Comparison of ENCODE assay signal across 17 mouse cellular contexts in genomic region chr10:59603843-59604242, GRCm38 (mm10). TPM values are rescaled to one million over a fixed set of nuclear protein-coding genes. Genes with fewer than 3 reads are reported as not detected.
DNase-seq lines count a peak whose midpoint lies in the region; ATAC-seq and TF ChIP-seq lines count a peak whose summit lies in the region.
"Had no signal": no experiment of that assay in that cellular context is flagged by ENCODE, and none has a peak within 500 bp of the region (broad histone marks: within the 10 kb centered on the region; RNA-seq: fewer than 3 reads in every experiment).

No protein-coding gene starts in this region.

- no peak overlapping the region for H3K27ac ChIP-seq in cerebellum, adult 2 months (ENCODE audit: insufficient read depth, low read length)
- H3K27ac ChIP-seq in lung, postnatal 0 days (ENCODE audit: low read length), result no peak overlapping the region
- H3K27ac ChIP-seq in forebrain, embryonic 10.5 days, result no peak overlapping the region
- H3K27ac ChIP-seq: kidney, postnatal 0 days; macrophage; midbrain, embryonic 15.5 days had no signal

- TF ChIP-seq CTCF in cerebellum, adult 2 months (IDR thresholded peaks at IDR 0.05; ENCODE audit: borderline replicate concordance, insufficient read depth, low read depth, low read length), result no peak
- TF ChIP-seq CTCF in lung, postnatal 0 days (IDR thresholded peaks at IDR 0.05), result no peak

- no peak overlapping the region for H3K4me3 ChIP-seq in cerebellum, adult 2 months (replicated peaks; ENCODE audit: insufficient read depth, low read depth, low read length)
- H3K4me3 ChIP-seq in lung, postnatal 0 days (ENCODE audit: low read depth, low read length), result no peak overlapping the region
- no peak overlapping the region for H3K4me3 ChIP-seq in forebrain, embryonic 10.5 days
- H3K4me3 ChIP-seq: gastrocnemius, adult 2 months; midbrain, embryonic 15.5 days had no signal

- no peak for ATAC-seq in lung, postnatal 0 days
- ATAC-seq: midbrain, embryonic 15.5 days had no signal

- no peak overlapping the region for H3K4me2 ChIP-seq in lung, postnatal 0 days (replicated peaks; ENCODE audit: low read depth, low read length)
- H3K4me2 ChIP-seq: midbrain, embryonic 15.5 days had no signal

- no peak overlapping the region for H3K9ac ChIP-seq in lung, postnatal 0 days (replicated peaks; ENCODE audit: low read depth)
- H3K9ac ChIP-seq: midbrain, embryonic 15.5 days had no signal

- DNase-seq in cerebellum, adult 11-12 months, result peak; percentile 35
- DNase-seq in cerebellum, adult 2 months, result no peak
- peak; percentile 43 to 49 for DNase-seq in lung, adult 18-20 months
- DNase-seq in lung, postnatal 0 days (ENCODE audit: low spot score), result no peak
- peak; percentile 55 to 65 for DNase-seq in kidney, adult 8-10 months
- DNase-seq in yolk sac, embryonic 10.5 days (ENCODE audit: low spot score), result peak; percentile 23
- DNase-seq in forebrain, embryonic 10.5 days (ENCODE audit: extremely low spot score, low spot score), result no peak
- DNase-seq in frontal cortex, postnatal 25 days (ENCODE audit: low spot score in 2 of 2), result no peak
- DNase-seq: cerebellum, adult 11 months; gastrocnemius, adult 2 months; liver had no signal

- TF ChIP-seq EP300 in lung, postnatal 0 days (IDR thresholded peaks at IDR 0.05), result no peak

- no peaks in the 10 kb centered on the region for H3K9me3 ChIP-seq in lung, postnatal 0 days (ENCODE audit: low read length)
- no peaks in the 10 kb centered on the region for H3K9me3 ChIP-seq in forebrain, embryonic 10.5 days
- H3K9me3 ChIP-seq: midbrain, embryonic 15.5 days had no signal

- no peaks in the 10 kb centered on the region for H3K27me3 ChIP-seq in cerebellum, adult 2 months (ENCODE audit: control insufficient read depth, insufficient read depth, low read length)
- H3K27me3 ChIP-seq in lung, postnatal 0 days (replicated peaks; ENCODE audit: insufficient read depth, low read length), result no peaks in the 10 kb centered on the region
- H3K27me3 ChIP-seq in forebrain, embryonic 10.5 days (ENCODE audit: poor library complexity, severe bottlenecking), result no peaks in the 10 kb centered on the region
- H3K27me3 ChIP-seq: midbrain, embryonic 15.5 days had no signal

- no peak for TF ChIP-seq POLR2A in cerebellum, adult 2 months (IDR thresholded peaks at IDR 0.05; ENCODE audit: borderline replicate concordance, insufficient read depth, low read length)

- WGBS in cerebellum, adult 2 months, result 54% methylated on average over 5 of the region's 5 CpGs
- WGBS in lung, postnatal 0 days, result 56% methylated on average over 5 of the region's 5 CpGs
- 60% methylated on average over 5 of the region's 5 CpGs for WGBS in forebrain, embryonic 10.5 days

- H3K4me1 ChIP-seq in cerebellum, adult 2 months (ENCODE audit: control insufficient read depth, insufficient read depth, low read length), result peaks cover 23% of the 10 kb centered on the region
- no peaks in the 10 kb centered on the region for H3K4me1 ChIP-seq in lung, postnatal 0 days (ENCODE audit: insufficient read depth, low read depth, low read length)
- H3K4me1 ChIP-seq in forebrain, embryonic 10.5 days, result peaks cover 6% of the 10 kb centered on the region; the same call in 1 of the 2 replicates
- H3K4me1 ChIP-seq: midbrain, embryonic 15.5 days had no signal

- H3K36me3 ChIP-seq in lung, postnatal 0 days (ENCODE audit: insufficient read depth, low read length), result no peaks in the 10 kb centered on the region
- no peaks in the 10 kb centered on the region for H3K36me3 ChIP-seq in forebrain, embryonic 10.5 days (replicated peaks)
- H3K36me3 ChIP-seq: midbrain, embryonic 15.5 days had no signal

RNA-seq across cellular contexts. Expression of gene Gm10322, which starts 12.0 kb away (rescaled TPM):
- not detected in 2 replicates for polyA plus RNA-seq in cerebellum, adult 2 months (2012; rRNA removed)
- not detected in 2 replicates for polyA plus RNA-seq in lung, postnatal 0 days (2015; fragmentation: Nextera tagmentation; extraction: Ambion mirVana)
- polyA plus RNA-seq in forebrain, embryonic 10.5 days (2016; fragmentation: Nextera tagmentation; extraction: Ambion mirVana), result not detected in 2 replicates
- polyA plus RNA-seq: embryonic facial prominence, embryonic 11.5 days; forebrain, embryonic 11.5 days; macrophage; midbrain, embryonic 15.5 days; neural tube, embryonic 11.5 days had no signal

RNA-seq across cellular contexts. Expression of gene Mcu, which starts 12.6 kb away (rescaled TPM):
- polyA plus RNA-seq in cerebellum, adult 2 months (2012; rRNA removed), result 32.4 and 34.1 TPM in 2 replicates
- 33.5 and 34.5 TPM in 2 replicates for polyA plus RNA-seq in lung, postnatal 0 days (2015; fragmentation: Nextera tagmentation; extraction: Ambion mirVana)
- 19.0 and 19.1 TPM in 2 replicates for polyA plus RNA-seq in forebrain, embryonic 10.5 days (2016; fragmentation: Nextera tagmentation; extraction: Ambion mirVana)

Comparison
In these comparisons a context has a peak if more than half of its experiments do, and no peak if none do; other contexts are left out.
1. DNase-seq: peak in cerebellum, adult 11-12 months (single experiment), lung, adult 18-20 months (2 of 2), kidney, adult 8-10 months (2 of 2) and yolk sac, embryonic 10.5 days (single experiment); none in cerebellum, adult 2 months (0 of 2), lung, postnatal 0 days (single experiment), forebrain, embryonic 10.5 days (single experiment) and frontal cortex, postnatal 25 days (0 of 2).